Mouse (Mus musculus) heart, embryonic 16.5 days (tissue): Measurements from ENCODE around the gene Spata13. TPM values are rescaled to one million over a fixed set of nuclear protein-coding genes. Genes with fewer than 3 reads are reported as not detected.

Experiments used
- ATAC-seq: fragments of 200-750 bp; cut with Nextera tagmentation; replicated peaks from 2 replicates; pipeline ENCODE4 v1.8.0; 2017; ENCODE audit warnings: moderate number of reproducible peaks; ENCODE audit not compliant: insufficient read depth, low FRiP score; ENCODE audit errors: extremely low read depth
- H3K27ac ChIP-seq: fragments of 300-500 bp; sonication (generic); 2 replicates; pipeline ENCODE4 v1.5.1; 2014; ENCODE audit warnings: mild to moderate bottlenecking, low read length, control low read depth, moderate library complexity
- H3K27me3 ChIP-seq: fragments of 300-500 bp; sonication (generic); 2 replicates; pipeline ENCODE4 v1.6.1; 2014; ENCODE audit warnings: low read length, mixed read lengths; ENCODE audit not compliant: control insufficient read depth, insufficient read depth
- H3K36me3 ChIP-seq: fragments of 300-500 bp; sonication (generic); 2 replicates; pipeline ENCODE4 v1.6.1; 2014; ENCODE audit not compliant: control insufficient read depth, insufficient read depth
- H3K4me1 ChIP-seq: fragments of 300-500 bp; sonication (generic); 2 replicates; pipeline ENCODE4 v1.6.1; 2014; ENCODE audit warnings: low read length, mixed read lengths; ENCODE audit not compliant: control insufficient read depth, insufficient read depth
- H3K4me2 ChIP-seq: fragments of 300-500 bp; sonication (generic); 2 replicates; pipeline ENCODE4 v1.6.1; 2014; ENCODE audit warnings: low read depth, mild to moderate bottlenecking, control low read depth, low read length
- H3K4me3 ChIP-seq: fragments of 300-500 bp; sonication (generic); 2 replicates; pipeline ENCODE4 v1.5.1; 2014; ENCODE audit warnings: mild to moderate bottlenecking, control low read depth, low read length
- H3K9ac ChIP-seq: fragments of 300-500 bp; sonication (generic); 2 replicates; pipeline ENCODE4 v1.6.1; 2014; ENCODE audit warnings: low read length, control low read depth
- H3K9me3 ChIP-seq: fragments of 300-500 bp; sonication (generic); replicated peaks from 2 replicates; pipeline ENCODE4 v1.6.1; 2016; ENCODE audit warnings: low read length; ENCODE audit not compliant: control insufficient read depth
- WGBS: fragments of 180-500 bp; shearing (Covaris S2); extraction: QIAGEN DNeasy Blood & Tissue Kit; methylation state at CpG from one replicate; pipeline ENCODE4 v1.1.7; 2014; 5-methylcytosine and 5-hydroxymethylcytosine counted together
- polyA plus RNA-seq: library from polyadenylated mRNA; unstranded; fragments of >200 nt; fragmentation: Nextera tagmentation; extraction: Ambion mirVana; gene quantifications from 2 replicates; pipeline ENCODE4 v1.2.1, GENCODE M21; 2015

The Spata13 gene
- polyA plus RNA-seq, 1 experiment from 2014 or later, result 21.4 TPM

DNA sequence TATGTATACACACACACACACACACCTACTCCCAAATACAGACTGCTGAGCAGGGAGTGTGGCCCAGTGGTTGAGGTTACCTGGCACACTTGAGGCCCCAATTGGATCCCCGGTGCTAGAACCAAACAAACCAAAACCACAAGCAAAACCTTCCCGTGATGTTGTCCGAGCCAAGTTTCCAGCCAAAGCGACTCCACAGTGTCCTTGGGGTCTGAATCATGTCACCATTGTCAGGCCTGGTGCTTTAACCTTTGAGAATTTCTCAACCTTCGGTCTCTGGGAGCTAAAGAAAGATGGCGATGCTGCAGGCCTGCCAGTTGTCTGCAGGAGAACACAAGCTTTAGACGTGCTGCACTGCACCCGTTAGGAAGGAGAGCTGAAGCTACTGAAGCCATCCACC is 26.8 kb downstream of the Spata13 start:
- Histone ChIP-seq H3K27me3 (no peaks in the 10 kb centered on the region), H3K9me3 (no peaks in the 10 kb centered on the region), H3K36me3 (no peaks in the 10 kb centered on the region), H3K4me2 (no peak overlapping the region), H3K4me3 (no peak overlapping the region), H3K27ac (no peak overlapping the region), H3K4me1 (peaks cover 8% of the 10 kb centered on the region; the same call in 1 of the 2 replicates), H3K9ac (no peak overlapping the region)
- no peak for ATAC-seq
- WGBS, result 90% methylated on average over 8 of the region's 8 CpGs

GRCm38 (mm10) chr14:60661281-60661680 is 27.5 kb downstream of the Spata13 start:
- Histone ChIP-seq H3K27ac (no peak overlapping the region), H3K4me2 (no peak overlapping the region), H3K9me3 (no peaks in the 10 kb centered on the region), H3K9ac (no peak overlapping the region), H3K4me1 (peaks cover 7% of the 10 kb centered on the region; the same call in 1 of the 2 replicates), H3K4me3 (no peak overlapping the region), H3K36me3 (no peaks in the 10 kb centered on the region), H3K27me3 (no peaks in the 10 kb centered on the region)
- 88% methylated on average over 5 of the region's 5 CpGs for whole genome bisulfite sequencing
- no peak for ATAC-seq

- WGBS, result 82% methylated on average over 11 of the region's 11 CpGs
- Histone ChIP-seq H3K4me2 (no peak overlapping the region), H3K9ac (no peak overlapping the region), H3K27ac (no peak overlapping the region), H3K4me3 (no peak overlapping the region), H3K9me3 (no peaks in the 10 kb centered on the region), H3K36me3 (no peaks in the 10 kb centered on the region), H3K4me1 (no peaks in the 10 kb centered on the region), H3K27me3 (no peaks in the 10 kb centered on the region)
- no peak for ATAC-seq
These were observed 29.6 kb downstream of the Spata13 start for GRCm38 (mm10) chr14:60663309-60663940.

GRCm38 (mm10) chr14:60664641-60665040 is 30.8 kb downstream of the Spata13 start:
- ATAC-seq, result 0 out of 2 replicates have a peak, but pooled peaks have one; percentile 45
- H3K27ac ChIP-seq, result no peak overlapping the region

DNA sequence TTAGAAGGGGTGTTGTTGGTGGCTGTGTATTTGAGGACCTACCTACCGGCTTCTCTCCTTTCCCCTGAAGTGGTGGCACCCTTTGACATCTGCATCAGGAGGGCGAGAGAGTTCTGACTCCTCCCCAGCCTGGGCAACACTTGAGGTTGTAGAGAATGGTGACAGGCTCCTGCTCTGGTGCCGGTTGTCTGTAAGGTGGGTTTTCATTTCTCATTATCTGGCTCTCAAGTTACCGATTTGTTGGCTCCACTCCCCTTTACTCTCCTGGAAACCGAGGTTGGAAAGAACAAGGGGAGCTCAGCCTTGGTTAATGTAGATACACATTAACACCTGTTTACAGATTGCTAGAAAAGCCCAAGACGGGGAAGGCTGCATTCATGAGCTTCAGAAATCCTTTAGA is 31.5 kb downstream of the Spata13 start:
- Histone ChIP-seq H3K27ac (no peak overlapping the region), H3K4me2 (no peak overlapping the region), H3K36me3 (no peaks in the 10 kb centered on the region), H3K9ac (no peak overlapping the region), H3K4me3 (no peak overlapping the region), H3K9me3 (no peaks in the 10 kb centered on the region), H3K4me1 (no peaks in the 10 kb centered on the region), H3K27me3 (no peaks in the 10 kb centered on the region)
- WGBS, result 57% methylated on average over 6 of the region's 6 CpGs
- no peak for ATAC-seq

More at GRCm38 (mm10) chr14:60664641-60665040, 30.8 kb downstream of the Spata13 start:
- WGBS, result 50% methylated on average over 4 of the region's 4 CpGs
- Histone ChIP-seq H3K4me1 (no peaks in the 10 kb centered on the region), H3K4me3 (no peak overlapping the region), H3K9me3 (no peaks in the 10 kb centered on the region), H3K36me3 (no peaks in the 10 kb centered on the region), H3K27me3 (no peaks in the 10 kb centered on the region), H3K4me2 (no peak overlapping the region), H3K9ac (no peak overlapping the region)

- no peak overlapping the region for H3K27ac ChIP-seq
- H3K4me1 ChIP-seq, result peaks cover under 1% of the 10 kb centered on the region; the same call in 1 of the 2 replicates
- no peaks in the 10 kb centered on the region for H3K36me3 ChIP-seq
- H3K4me2 ChIP-seq, result no peak overlapping the region
- no peak for ATAC-seq
- WGBS, result 79% methylated on average over 7 of the region's 7 CpGs
- no peak overlapping the region for H3K4me3 ChIP-seq
- H3K9ac ChIP-seq, result no peak overlapping the region
- no peaks in the 10 kb centered on the region for H3K27me3 ChIP-seq
- no peaks in the 10 kb centered on the region for H3K9me3 ChIP-seq
These were observed 32.5 kb downstream of the Spata13 start for GRCm38 (mm10) chr14:60666252-60666651.

GRCm38 (mm10) chr14:60670191-60670590 is 36.4 kb downstream of the Spata13 start:
- no peak overlapping the region for H3K4me3 ChIP-seq
- no peaks in the 10 kb centered on the region for H3K9me3 ChIP-seq
- no peak for ATAC-seq
- H3K4me2 ChIP-seq, result no peak overlapping the region
- no peaks in the 10 kb centered on the region for H3K36me3 ChIP-seq
- H3K27me3 ChIP-seq, result no peaks in the 10 kb centered on the region
- WGBS, result 82% methylated on average over 7 of the region's 7 CpGs
- H3K4me1 ChIP-seq, result peaks cover 3% of the 10 kb centered on the region; the same call in 1 of the 2 replicates
- H3K27ac ChIP-seq, result no peak overlapping the region
- H3K9ac ChIP-seq, result no peak overlapping the region

DNA sequence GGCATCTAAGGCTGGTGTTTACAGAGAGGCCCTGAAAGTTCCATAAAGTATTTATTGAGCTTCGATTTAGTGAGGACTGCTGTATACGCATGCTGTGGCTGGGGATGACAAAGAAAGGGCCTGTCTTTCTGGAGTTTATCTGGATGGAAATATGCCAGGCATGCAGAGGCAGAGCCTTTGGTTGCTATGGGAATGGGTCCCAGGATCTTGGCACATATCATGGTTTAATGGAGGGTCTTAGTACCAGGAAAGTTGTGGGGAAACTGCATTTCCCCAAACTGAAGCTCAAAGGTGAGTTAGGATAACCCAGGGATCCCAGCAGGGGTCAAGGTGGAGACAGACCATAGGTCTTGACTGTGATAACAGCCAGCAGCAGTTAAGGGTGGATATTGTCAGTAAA is 37.7 kb downstream of the Spata13 start:
- Histone ChIP-seq H3K4me3 (no peak overlapping the region), H3K36me3 (no peaks in the 10 kb centered on the region), H3K4me2 (no peak overlapping the region), H3K27me3 (no peaks in the 10 kb centered on the region), H3K9ac (no peak overlapping the region), H3K9me3 (no peaks in the 10 kb centered on the region), H3K27ac (no peak overlapping the region), H3K4me1 (peaks cover 3% of the 10 kb centered on the region; the same call in 1 of the 2 replicates)
- ATAC-seq, result no peak
- 42% methylated on average over 2 of the region's 2 CpGs for WGBS

- H3K4me1 ChIP-seq, result peaks cover 3% of the 10 kb centered on the region; the same call in 1 of the 2 replicates
- no peak overlapping the region for H3K4me3 ChIP-seq
- H3K27ac ChIP-seq, result no peak overlapping the region
- H3K4me2 ChIP-seq, result no peak overlapping the region
- no peaks in the 10 kb centered on the region for H3K27me3 ChIP-seq
- WGBS, result 75% methylated on average over 4 of the region's 4 CpGs
- H3K9ac ChIP-seq, result no peak overlapping the region
- H3K9me3 ChIP-seq, result no peaks in the 10 kb centered on the region
- ATAC-seq, result no peak
- H3K36me3 ChIP-seq, result no peaks in the 10 kb centered on the region
These were observed 41.9 kb downstream of the Spata13 start for GRCm38 (mm10) chr14:60675697-60676096.
